Mouse (Mus musculus) erythroblast, embryonic 14.5 days (primary cell): Measurements from ENCODE around the gene Sdhaf3.

Source experiments
- GATA1 ChIP-seq: IDR thresholded peaks from 2 replicates; pipeline ENCODE4 v1.6.1; 2012; ENCODE audit warnings: low read length, inconsistent platforms, mixed read lengths
- TAL1 ChIP-seq: IDR thresholded peaks from 3 replicates; pipeline ENCODE4 v1.6.1; 2012; ENCODE audit warnings: low read length, inconsistent platforms, mixed read lengths

DNA sequence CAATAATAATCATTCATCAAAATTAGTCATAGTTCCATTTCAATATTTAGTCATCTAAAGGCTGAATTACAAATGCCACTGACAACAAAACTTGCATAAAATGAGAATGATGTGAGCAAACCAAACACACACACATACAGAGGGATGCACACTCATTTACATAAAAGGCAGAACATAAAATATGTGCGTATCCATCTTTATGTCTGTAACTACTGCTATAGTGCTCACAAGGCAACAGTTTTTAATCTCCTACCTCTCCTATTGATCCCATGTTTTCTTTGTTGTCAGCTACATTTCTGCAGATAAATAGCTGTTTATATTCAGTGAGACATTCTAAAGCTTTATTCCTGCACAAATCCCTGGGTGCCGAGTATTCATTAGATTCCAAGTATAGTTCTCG lies 107.0 kb downstream of the Sdhaf3 start:
- TF ChIP-seq GATA1 (no peak), TAL1 (no peak)
